Mouse (Mus musculus) lung, postnatal 0 days (tissue): ENCODE measurements at regions not wholly inside any gene's neighbourhood (a gene's known extent, or its start where the extent isn't known, plus 50 kb on each side); places are given as distances from the start of the nearest gene placed in this dataset.

Experiments
- CTCF ChIP-seq: IDR thresholded peaks from 2 replicates; pipeline ENCODE4 v1.5.1; 2016; ENCODE audit warnings: antibody characterized with exemption, mild to moderate bottlenecking
- EP300 ChIP-seq: IDR thresholded peaks from 2 replicates; pipeline ENCODE4 v1.6.1; 2016; ENCODE audit warnings: antibody characterized with exemption, mild to moderate bottlenecking, control low read depth

- TF ChIP-seq CTCF, result no peak
- TF ChIP-seq EP300, result peak; percentile 15; the same call in 1 of the 2 replicates
Measured at GRCm38 (mm10) chr16:77346128-77346527, 255.8 kb downstream of the Gm11146 start.
